Mouse (Mus musculus): ENCODE measurements around the gene Ptch1. TPM values are rescaled to one million over a fixed set of nuclear protein-coding genes. Genes with fewer than 3 reads are reported as not detected.

Gene Ptch1
- total and polyA plus RNA-seq, 3 experiments: 6.2 to 14.9 (median 7.4) TPM

DNA sequence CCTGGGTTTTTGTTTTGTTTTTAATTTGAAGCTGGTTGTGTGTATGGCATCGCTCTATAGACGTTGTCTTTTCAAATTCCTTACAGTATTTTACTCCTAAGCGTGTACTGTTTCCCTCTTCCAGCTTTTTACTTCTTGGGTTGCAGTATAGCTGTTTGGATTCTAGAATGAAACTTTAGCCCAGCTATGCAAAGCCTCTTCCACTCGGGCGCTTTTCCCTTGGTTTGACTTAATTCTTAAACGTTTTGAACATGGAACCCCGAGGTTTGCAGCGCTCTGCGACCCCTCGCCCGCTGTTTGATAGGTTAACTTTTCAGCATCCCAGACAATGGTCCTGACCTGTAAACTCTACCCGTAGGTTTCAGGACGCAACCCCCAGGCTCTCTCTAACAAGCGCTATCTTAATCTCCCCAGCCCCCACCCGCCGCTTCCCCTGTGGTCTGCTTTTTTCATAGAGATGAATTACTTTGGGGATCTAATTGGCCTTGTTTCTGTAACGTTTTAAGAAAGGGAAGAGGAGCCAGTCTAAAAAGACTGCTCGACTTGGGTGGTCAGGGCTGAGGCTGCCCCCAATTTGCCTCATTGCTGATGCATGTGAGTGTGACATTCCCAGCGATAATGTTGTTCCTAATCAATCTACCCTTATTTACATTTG is 4.5 kb downstream of the Ptch1 start:
- dilution Hi-C loops (cut with MboI; ENCODE audit: extremely low pct_ligation_motif_present, extremely low pct_unique_long_range_greater_than_20kb, low sequenced_read_pairs): no loop called here

GRCm38 (mm10) chr13:63568306-63568705 is 5.1 kb downstream of the Ptch1 start:
- no peak for DNase-seq (ENCODE audit: extremely low read depth)
- Histone ChIP-seq H3K79me2 (replicated peaks; ENCODE audit: control insufficient read depth, extremely low read depth, insufficient read depth, poor library complexity, severe bottlenecking) (peaks cover 10% of the 10 kb centered on the region), H3K4me2 (ENCODE audit: insufficient read depth, low read depth, poor library complexity, severe bottlenecking) (peak overlapping the region; percentile 70), H3K27me3 (replicated peaks) (peaks cover 41% of the 10 kb centered on the region), H3K4me3 (replicated peaks in 1 of 3; ENCODE audit: low read depth in 2 of 3, low read length in 2 of 3, poor library complexity in 1 of 3) (peak overlapping the region; percentile 36 to 73 (median 70)), H3K36me3 (replicated peaks in 1 of 2; ENCODE audit: control insufficient read depth in 1 of 2, insufficient read depth in 1 of 2, low read length in 1 of 2) (no peaks in the 10 kb centered on the region), H3K9me3 (replicated peaks; ENCODE audit: low read length) (no peaks in the 10 kb centered on the region), H3K27ac (ENCODE audit: insufficient read depth, low read depth) (peak overlapping the region; percentile 35; the same call in 1 of the 2 replicates), H3K4me1 (ENCODE audit: control insufficient read depth in 1 of 2, insufficient read depth in 2 of 2) (peaks cover 3 to 20% of the 10 kb centered on the region in 2 experiments), H3K9ac (ENCODE audit: insufficient read depth, low read depth) (peak overlapping the region; percentile 68)
- dilution Hi-C loops (cut with MboI; ENCODE audit: extremely low pct_ligation_motif_present, extremely low pct_unique_long_range_greater_than_20kb, low sequenced_read_pairs): no loop called here
- in situ Hi-C loops (cut with MboI; ENCODE audit: low pct_ligation_motif_present, low pct_unique_long_range_greater_than_20kb, low sequenced_read_pairs): loop anchor here (25.0 kb wide), 1 partner anchor 244 kb away; the partner anchor contains the start of gene Ercc6l2
- TF ChIP-seq ELF1 (IDR thresholded peaks at IDR 0.05; ENCODE audit: low read depth, low read length) (no peak), MEF2A (IDR thresholded peaks at IDR 0.05; ENCODE audit: borderline replicate concordance, low read depth, low read length) (no peak), USF1 (IDR thresholded peaks at IDR 0.05; ENCODE audit: low read depth, low read length) (peak; percentile 48), RCOR1 (conservative IDR thresholded peaks at IDR 0.05; ENCODE audit: low read depth, low read length) (no peak), EP300 (IDR thresholded peaks at IDR 0.05; ENCODE audit: low read length) (no peak), NELFE (IDR thresholded peaks at IDR 0.05; ENCODE audit: low read depth, low read length) (no peak), IRF4 (IDR thresholded peaks at IDR 0.05; ENCODE audit: low read depth, low read length) (peak; percentile 22; the same call in 1 of the 2 replicates), POLR2A (IDR thresholded peaks at IDR 0.05; ENCODE audit: low read depth, low read length) (no peak), SIN3A (IDR thresholded peaks at IDR 0.05; ENCODE audit: low read length) (no peak), MAFK (IDR thresholded peaks at IDR 0.05; ENCODE audit: insufficient replicate concordance, low read length) (no peak), MAX (IDR thresholded peaks at IDR 0.05; ENCODE audit: low read length) (peak; percentile 89), E2F4 (IDR thresholded peaks at IDR 0.05; ENCODE audit: insufficient replicate concordance, low read depth, low read length) (peak; percentile 11; the same call in 1 of the 2 replicates), JUND (conservative IDR thresholded peaks at IDR 0.05; ENCODE audit: low read depth, low read length) (no peak), MYC (IDR thresholded peaks at IDR 0.05; ENCODE audit: low read depth, low read length) (peak; percentile 75; the same call in 1 of the 2 replicates), MAZ (IDR thresholded peaks at IDR 0.05; ENCODE audit: low read depth, low read length) (no peak), KAT2A (IDR thresholded peaks at IDR 0.05; ENCODE audit: insufficient replicate concordance, low read length) (no peak), GABPA (IDR thresholded peaks at IDR 0.05; ENCODE audit: insufficient replicate concordance, low read depth, low read length) (no peak), TCF12 (IDR thresholded peaks at IDR 0.05; ENCODE audit: low read depth, low read length) (no peak; the same call in 1 of the 2 replicates), HCFC1 (IDR thresholded peaks at IDR 0.05; ENCODE audit: low read depth, low read length) (no peak), USF2 (conservative IDR thresholded peaks at IDR 0.05; ENCODE audit: low read depth, low read length) (peak; percentile 51), ZNF384 (IDR thresholded peaks at IDR 0.05; ENCODE audit: low read depth, low read length) (no peak), TBP (conservative IDR thresholded peaks at IDR 0.05; ENCODE audit: low read depth, low read length) (no peak), CTCF (conservative IDR thresholded peaks at IDR 0.05 in 1 of 2, IDR thresholded peaks at IDR 0.05 in 1 of 2; ENCODE audit: low read depth in 2 of 2, low read length in 2 of 2) (no peak), ZKSCAN1 (IDR thresholded peaks at IDR 0.05; ENCODE audit: borderline replicate concordance, low read depth, low read length) (no peak), PAX5 (IDR thresholded peaks at IDR 0.05; ENCODE audit: low read length) (no peak)

More for the DNA sequence above, 4.5 kb downstream of the Ptch1 start:
- no peak overlapping the region for H3K4me3 ChIP-seq (replicated peaks in 1 of 3; ENCODE audit: low read depth in 2 of 3, low read length in 2 of 3, poor library complexity in 1 of 3)
- no peaks in the 10 kb centered on the region for H3K9me3 ChIP-seq (replicated peaks; ENCODE audit: low read length)
- H3K9ac ChIP-seq (ENCODE audit: insufficient read depth, low read depth): 0 out of 2 replicates have a peak overlapping the region, but pooled peaks have one; percentile 68
- TF ChIP-seq ZKSCAN1 (IDR thresholded peaks at IDR 0.05; ENCODE audit: borderline replicate concordance, low read depth, low read length): no peak
- TF ChIP-seq IRF4 (IDR thresholded peaks at IDR 0.05; ENCODE audit: low read depth, low read length): no peak
- TF ChIP-seq JUN (IDR thresholded peaks at IDR 0.05; ENCODE audit: insufficient read depth, low read depth, low read length): no peak
- no peak for TF ChIP-seq MAFK (IDR thresholded peaks at IDR 0.05; ENCODE audit: insufficient replicate concordance, low read length)
- TF ChIP-seq ZMIZ1 (IDR thresholded peaks at IDR 0.05; ENCODE audit: low read depth, low read length): no peak
- no peak for TF ChIP-seq CTCF (conservative IDR thresholded peaks at IDR 0.05 in 1 of 2, IDR thresholded peaks at IDR 0.05 in 1 of 2; ENCODE audit: low read depth in 2 of 2, low read length in 2 of 2)
- TF ChIP-seq NELFE (IDR thresholded peaks at IDR 0.05; ENCODE audit: low read depth, low read length): no peak
- no peak for TF ChIP-seq MXI1 (IDR thresholded peaks at IDR 0.05; ENCODE audit: low read depth, low read length)
- TF ChIP-seq TCF12 (IDR thresholded peaks at IDR 0.05; ENCODE audit: low read depth, low read length): no peak
- TF ChIP-seq SIN3A (IDR thresholded peaks at IDR 0.05; ENCODE audit: low read length): no peak
- TF ChIP-seq EP300 (IDR thresholded peaks at IDR 0.05; ENCODE audit: low read length): no peak
- no peak for TF ChIP-seq USF2 (conservative IDR thresholded peaks at IDR 0.05; ENCODE audit: low read depth, low read length)
- no peak for TF ChIP-seq HCFC1 (IDR thresholded peaks at IDR 0.05; ENCODE audit: low read depth, low read length)
- no peak for TF ChIP-seq TBP (conservative IDR thresholded peaks at IDR 0.05; ENCODE audit: low read depth, low read length)
- no peak for TF ChIP-seq POLR2A (IDR thresholded peaks at IDR 0.05; ENCODE audit: low read depth, low read length)
- no peak for TF ChIP-seq CHD2 (IDR thresholded peaks at IDR 0.05; ENCODE audit: low read length)
- TF ChIP-seq RCOR1 (conservative IDR thresholded peaks at IDR 0.05; ENCODE audit: low read depth, low read length): no peak
- no peak for TF ChIP-seq JUND (conservative IDR thresholded peaks at IDR 0.05; ENCODE audit: low read depth, low read length)
- no peak for TF ChIP-seq PAX5 (IDR thresholded peaks at IDR 0.05; ENCODE audit: low read length)
- in situ Hi-C loops (cut with MboI; ENCODE audit: low pct_ligation_motif_present, low pct_unique_long_range_greater_than_20kb, low sequenced_read_pairs): loop anchor here (25.0 kb wide), 1 partner anchor 243 kb away; the partner anchor contains the start of gene Ercc6l2
- no peaks in the 10 kb centered on the region for H3K36me3 ChIP-seq (replicated peaks in 1 of 2; ENCODE audit: control insufficient read depth in 1 of 2, insufficient read depth in 1 of 2, low read length in 1 of 2)
- no peak overlapping the region for H3K27ac ChIP-seq (ENCODE audit: insufficient read depth, low read depth)
- peaks cover 8% of the 10 kb centered on the region for H3K79me2 ChIP-seq (replicated peaks; ENCODE audit: control insufficient read depth, extremely low read depth, insufficient read depth, poor library complexity, severe bottlenecking)
- no peak for DNase-seq (ENCODE audit: extremely low read depth)
- peak overlapping the region; percentile 70 for H3K4me2 ChIP-seq (ENCODE audit: insufficient read depth, low read depth, poor library complexity, severe bottlenecking)
- peaks cover 3 to 25% of the 10 kb centered on the region in 2 experiments for H3K4me1 ChIP-seq (ENCODE audit: control insufficient read depth in 1 of 2, insufficient read depth in 2 of 2)
- H3K27me3 ChIP-seq (replicated peaks): peaks cover 47% of the 10 kb centered on the region

Data from CH12.LX (cell line).